Mouse (Mus musculus): Measurements from ENCODE around the gene Cd40. TPM values are rescaled to one million over a fixed set of nuclear protein-coding genes. Genes with fewer than 3 reads are reported as not detected.

Gene Cd40
- total RNA-seq, 2 experiments from 2014 or later = 0.95 to 0.96 TPM

DNA sequence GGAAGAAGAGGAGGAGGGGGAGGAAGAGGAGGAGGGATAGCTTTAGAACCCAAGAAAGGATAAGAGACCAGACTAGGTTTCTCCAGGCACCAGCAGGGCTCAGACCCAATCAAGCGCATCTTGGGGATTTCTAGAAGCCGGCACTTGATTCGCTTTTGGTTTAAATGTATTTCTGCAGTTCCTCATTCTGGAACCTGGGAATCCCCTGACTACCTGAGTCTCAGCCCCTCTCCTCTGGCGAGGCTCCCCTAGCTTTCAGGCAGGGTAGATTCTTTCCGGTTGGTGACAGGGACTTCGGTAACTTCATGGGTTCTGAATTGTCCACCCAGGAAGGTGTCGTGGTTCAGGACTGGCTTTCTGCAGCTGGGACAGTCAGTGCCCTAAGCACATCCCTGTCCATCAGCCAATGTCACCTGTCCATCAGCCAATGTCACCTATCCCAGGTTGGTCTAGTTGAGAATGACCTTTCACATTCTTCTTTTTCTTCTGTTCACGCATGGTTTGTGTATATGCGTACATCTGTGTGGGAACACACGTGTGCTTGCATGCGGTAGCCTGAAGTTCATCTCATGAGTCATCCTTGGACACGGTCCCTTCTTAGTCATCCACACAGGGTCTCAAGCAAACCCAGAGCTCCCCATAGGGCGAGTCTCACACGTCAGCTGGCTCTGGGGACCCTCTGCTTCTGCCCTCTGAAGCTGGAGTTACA, 1.1 kb downstream of the Cd40 start:
- no peak for DNase-seq

DNA sequence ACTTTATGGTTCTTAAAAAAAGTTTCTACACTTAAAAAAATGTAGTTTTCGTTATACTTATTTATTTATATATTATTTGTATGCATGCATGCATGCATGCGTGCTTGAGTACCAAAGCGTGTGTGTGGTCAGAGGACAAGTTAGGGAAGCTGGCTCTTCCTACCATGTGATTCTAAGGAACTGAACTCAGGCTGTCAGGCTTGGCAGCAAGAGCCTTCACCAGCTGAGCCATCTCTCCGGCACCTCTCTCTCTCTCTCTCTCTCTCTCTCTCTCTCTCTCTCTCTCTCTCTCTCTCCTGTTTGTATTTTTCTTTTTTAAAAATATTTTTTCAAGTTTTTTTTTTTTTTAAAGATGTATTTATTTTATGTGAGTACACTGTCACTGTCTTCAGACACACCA, 4.5 kb downstream of the Cd40 start:
- DNase-seq = no peak

DNA sequence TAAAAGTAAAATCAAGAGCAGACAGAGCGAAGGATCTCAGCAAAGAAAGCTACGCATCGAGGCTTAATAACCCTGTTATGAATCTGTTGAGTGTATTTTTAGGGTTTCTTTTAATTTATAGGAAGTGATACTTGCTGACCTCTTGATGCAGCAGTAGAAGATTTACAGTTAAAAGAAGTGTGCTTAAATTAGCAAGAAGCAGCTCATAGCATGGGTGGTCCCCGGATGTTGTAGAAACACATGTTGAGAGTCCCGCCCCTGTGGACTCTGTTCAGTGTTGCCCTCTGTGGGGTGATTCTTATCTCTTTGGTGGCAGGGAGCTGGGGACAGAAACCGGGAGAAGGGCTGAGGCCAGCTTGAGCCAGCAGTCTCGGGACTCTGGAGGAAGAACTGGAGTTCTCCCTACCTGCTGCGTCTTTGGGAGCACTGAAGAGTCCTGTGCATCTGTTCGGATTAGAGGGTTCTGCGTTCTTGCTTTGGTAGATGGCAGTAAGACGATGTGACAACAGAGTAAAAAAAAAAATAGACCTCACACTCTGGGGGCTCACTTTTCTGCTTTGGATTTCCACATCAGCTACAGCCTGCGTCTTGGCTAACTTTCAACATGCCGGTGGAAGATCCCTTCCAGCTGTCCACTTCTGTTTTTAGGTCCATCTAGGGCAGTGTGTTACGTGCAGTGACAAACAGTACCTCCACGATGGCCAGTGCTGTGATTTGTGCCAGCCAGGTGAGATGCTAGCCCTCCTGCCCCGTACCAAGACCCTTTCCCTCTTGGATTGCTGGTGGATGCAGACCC, 6.4 kb downstream of the Cd40 start:
- no peak for DNase-seq

DNA sequence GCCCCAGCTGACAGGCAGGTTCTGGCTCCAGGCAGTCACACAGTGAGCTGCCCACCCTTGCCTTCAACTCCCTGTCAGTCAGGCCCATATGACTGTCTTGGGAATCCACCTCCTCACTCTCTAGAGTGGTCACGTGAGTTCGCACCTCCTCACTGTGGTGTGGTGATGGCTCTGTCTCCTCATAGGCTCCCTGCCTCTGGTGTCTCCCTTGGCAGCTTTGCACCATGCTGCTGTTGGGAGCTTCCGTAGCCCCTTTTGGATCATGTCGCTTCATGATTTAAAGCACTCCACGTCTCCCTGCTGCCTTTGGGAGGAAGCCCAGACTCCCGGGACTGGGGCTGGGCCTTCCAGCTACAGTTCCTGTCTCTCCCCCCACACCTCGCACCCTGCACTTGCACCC, 9.1 kb downstream of the Cd40 start:
- no peak for DNase-seq

DNA sequence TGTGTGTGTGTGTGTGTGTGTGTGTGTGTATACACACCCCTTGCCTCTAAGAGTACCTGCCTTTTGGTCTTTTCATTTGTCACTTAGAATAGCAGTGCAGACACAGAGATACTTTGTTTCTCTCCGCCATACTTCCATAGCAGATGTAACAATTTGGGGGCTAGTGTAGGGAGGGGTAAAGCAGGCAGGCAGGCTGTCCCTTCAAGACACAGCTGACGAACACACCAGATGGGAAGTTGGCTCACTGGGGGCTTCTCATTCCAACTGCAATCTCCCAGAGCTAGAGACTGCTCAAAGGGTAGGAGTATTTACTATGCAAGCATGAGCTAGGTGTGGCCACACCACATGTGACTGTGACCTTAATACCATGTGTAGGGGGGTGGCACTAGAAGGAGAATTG, 13.4 kb downstream of the Cd40 start:
- DNase-seq = no peak

DNA sequence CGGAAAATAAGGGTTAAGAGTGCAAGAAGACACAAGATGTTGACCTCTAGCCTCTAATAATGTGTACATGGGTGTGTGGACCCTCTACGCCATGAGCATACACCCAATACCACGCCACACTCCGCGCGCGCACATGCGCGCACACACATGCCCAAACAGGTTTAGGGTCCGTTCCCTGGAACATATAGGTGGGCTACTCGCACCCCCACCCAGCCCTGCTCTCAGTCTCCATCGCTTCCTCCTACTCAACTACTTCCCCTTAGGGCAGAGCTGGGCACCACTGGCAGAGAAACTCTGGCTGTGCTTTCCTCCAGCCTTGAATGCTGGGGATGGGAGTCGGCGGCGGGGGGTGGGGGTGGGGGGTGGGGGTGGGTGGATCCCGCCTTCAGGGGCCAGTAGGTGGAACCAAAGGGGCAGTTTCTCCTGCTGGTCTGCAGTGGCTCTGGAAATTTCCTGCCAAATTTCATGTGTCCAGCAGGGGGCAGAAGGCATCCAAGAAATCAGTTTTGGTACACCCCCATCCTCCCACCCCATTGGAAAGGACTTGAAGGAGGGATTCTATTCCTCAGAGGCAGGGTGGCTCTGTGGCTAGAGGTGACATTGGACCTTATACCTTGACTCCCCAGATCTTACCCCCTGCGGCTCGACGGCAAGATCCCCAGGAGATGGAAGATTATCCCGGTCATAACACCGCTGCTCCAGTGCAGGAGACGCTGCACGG, 14.8 kb downstream of the Cd40 start:
- peak; percentile 54 for DNase-seq

DNA sequence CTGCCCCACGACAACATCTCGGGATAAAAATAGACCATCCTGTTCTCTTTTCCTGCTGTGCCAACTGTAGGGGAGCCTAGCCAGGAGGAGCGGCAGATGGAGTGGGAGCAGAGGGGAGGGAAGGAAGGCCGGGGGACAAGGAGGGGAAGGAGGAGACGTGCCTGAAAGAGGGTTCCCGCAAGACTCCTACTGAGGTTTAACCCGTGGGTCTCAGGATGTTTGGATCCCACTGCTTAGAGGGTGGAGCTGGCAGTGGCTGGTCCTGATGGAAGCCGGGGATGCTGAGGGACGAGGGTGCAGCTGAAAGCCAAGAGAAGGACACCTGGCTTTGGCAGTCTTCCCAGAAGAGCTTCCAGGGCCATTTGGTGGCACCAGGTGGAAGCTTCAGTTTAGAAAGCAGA, 18.0 kb downstream of the Cd40 start:
- DNase-seq = no peak

DNA sequence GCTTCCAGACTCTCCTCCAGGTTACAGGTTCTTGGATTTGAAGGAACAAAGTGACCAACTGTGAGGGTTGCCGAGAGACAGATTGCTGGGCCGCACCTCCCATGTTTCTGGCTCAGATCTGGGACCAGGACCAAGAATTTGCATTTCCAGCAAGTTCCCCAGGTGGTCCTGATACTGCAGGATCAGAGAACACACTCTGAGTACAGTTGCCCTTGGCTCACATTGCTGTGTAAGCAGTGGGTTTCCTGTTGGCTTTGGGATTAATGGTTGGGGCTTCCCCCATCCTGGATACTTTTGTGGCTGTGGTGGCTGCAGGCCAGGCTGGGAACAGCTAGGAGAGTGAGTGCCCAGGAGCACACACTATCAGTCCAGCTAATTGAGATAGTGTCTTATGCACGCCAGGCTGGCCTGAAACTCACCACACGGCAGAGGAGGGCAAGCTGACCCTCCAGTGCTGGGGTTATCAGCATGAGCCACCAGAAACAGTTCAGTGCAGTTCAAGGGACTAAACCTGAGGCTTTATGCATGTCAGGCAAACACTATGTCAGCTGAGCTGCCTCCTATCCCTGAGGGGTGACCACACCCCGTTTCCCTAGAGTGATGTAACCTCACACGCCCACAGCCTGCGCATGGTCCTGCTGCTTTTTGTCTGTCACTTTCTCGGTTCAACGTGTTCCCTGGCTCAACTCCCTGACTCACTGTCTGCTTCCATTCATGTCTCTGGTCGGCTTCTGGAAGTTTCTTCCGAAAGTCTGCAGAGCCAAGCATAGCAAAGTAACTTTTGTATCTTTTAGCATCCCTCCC, 18.9 kb downstream of the Cd40 start:
- no peak for DNase-seq

DNA sequence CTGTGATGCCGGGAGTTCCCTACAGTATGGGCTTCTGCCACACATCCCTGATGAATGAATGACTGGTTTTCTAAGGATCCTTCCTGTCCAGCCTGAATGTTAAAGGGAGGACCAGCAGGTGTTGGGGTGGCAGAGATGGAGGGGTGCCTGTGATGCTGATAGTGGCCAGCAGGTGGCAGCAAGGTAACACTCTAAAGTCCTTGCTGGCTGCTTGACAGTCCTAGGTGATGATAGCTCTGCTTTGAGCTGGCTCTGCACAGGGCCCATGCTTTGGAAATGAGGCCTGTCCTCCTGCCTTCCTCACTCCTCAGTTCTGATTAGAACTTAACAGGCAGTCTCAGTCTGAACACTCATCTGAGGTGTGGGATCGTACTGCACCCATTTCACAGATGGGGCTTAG, 19.5 kb downstream of the Cd40 start:
- peak; percentile 77 for DNase-seq

DNA sequence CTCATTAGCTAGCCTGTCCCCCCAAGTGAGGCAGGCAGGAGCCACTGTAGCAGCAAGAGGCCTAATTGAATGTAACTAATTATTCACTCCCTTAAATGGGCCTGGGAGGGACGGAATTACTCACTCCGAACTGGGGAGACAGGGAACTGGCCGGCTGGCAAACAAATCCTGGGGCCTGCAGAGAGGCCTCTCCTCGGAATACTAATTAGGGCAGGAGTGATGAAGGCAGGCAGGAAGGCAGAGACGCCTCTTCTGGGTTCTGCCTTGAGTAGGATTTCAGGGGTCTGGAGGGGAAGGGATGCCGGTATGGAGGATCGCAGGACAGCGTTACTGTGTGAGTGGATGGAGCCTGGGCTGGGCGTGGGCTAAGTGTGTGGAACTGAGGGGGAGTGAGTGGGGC, 21.6 kb downstream of the Cd40 start:
- DNase-seq = no peak

DNA sequence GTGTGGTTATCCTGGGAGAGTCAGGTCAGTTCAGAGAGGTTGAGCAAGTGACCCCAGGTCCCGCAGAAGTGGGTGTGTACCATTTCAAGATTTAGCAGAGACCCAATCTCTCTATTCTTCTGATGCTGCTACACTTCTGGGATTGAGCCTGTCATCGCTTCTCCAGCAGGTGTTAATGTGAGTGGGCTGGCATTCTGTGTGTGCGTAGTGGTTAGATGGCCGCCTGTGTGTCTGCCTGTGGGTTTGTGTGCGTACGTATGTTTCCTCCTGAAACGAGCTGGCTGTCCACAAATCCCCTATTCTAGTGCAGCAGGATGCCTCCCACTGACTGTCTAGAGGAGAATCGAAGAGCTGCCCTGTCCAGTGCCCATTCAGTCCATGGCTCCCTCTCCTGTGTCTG, 22.6 kb downstream of the Cd40 start:
- no peak for DNase-seq

DNA sequence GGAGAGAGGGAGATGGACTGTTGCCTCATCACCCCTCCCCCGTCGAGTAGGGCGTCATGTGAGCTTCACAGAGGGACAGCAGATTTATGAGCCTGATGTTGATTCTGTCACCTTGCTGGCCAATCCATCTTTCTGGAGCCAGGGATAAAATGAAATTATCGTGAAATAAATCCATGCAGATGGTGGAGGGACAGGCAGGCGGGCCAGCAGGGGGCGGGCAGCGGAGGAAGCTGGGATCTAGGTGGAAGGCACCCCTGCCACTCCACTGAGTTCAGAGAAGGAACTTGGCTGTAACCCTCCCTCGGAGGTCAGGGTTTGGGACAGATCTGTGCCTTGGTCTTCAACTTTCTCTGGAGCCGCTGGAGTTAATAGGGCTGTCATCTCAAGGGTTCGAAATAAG, 23.2 kb downstream of the Cd40 start:
- DNase-seq = peak; percentile 26

DNA sequence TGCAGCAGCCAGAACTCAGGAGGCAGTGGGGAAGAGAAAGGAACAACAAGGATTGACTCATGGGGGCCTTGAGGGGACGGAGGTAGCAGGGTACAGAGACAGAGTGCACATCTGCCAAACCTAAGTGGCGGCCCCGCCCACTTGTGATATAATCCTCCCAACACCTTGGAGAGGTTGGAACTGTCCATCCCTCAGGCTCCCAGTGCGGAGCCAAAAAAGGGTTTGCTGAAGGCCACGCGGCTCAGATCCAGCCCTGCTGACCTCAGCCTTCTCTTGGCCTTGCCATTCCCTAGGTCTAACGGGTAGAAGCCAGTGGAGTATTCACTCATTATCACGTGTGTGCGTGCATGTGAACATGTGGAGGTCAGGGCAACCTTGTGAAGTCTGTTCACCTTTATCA, 25.2 kb downstream of the Cd40 start:
- no peak for DNase-seq

DNA sequence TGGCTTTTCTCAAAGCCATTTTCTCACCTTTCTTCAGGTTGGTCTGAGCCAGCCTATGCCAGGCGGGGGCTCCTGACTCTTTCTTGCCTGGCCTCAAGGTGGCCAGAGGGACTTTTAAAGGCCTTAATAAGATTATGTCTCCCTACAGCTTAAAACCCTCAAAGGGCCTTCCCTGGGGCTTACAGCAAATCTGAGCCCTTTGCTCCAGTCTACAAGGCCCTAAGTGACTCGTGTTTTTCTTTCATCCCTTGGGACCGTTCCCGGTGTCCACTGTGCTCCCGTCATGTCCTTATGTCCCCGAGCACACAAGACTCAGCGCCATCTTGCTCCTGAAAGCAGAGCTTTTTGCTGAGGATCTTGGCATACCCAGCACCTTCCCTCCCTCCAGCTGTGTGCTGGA, 25.8 kb downstream of the Cd40 start:
- DNase-seq = no peak

DNA sequence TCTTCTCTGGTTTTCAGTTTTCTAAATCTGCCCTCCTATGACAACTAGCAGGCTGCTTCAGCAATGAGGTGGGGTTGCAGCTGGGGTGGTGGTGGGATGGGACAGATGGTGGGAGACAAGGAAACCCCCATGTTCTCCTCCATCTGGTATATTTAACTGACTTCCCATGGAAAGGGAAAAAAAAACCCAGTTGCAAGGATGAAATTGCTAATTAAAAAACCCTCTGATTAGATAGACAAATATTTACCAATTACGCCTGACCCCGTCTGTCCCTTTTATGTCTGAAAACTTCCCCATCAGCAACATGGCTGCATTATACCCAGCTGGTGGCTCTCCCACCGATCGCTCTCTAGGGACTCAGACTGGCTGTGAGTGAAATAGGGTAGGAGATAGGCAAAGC, 31.2 kb downstream of the Cd40 start:
- DNase-seq = no peak

DNA sequence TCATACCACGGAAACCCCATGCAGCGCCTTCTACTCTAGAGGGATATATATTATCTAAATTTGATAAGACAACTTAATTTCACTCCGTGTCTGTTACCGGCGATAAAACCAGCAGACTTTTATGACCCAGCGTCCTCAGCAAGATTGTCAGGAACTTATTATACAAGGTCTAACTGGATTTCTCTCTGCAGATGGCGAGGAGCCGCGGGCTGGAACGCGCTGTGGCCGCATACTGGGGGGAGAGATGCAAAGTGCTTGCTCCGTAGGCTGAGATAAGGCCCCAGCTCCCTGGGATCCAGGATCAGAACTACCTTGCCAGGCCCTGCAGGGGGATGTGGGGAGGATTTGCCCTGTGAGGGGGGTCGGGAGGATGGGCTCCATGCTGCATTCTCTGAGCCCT, 34.0 kb downstream of the Cd40 start:
- DNase-seq = no peak

DNA sequence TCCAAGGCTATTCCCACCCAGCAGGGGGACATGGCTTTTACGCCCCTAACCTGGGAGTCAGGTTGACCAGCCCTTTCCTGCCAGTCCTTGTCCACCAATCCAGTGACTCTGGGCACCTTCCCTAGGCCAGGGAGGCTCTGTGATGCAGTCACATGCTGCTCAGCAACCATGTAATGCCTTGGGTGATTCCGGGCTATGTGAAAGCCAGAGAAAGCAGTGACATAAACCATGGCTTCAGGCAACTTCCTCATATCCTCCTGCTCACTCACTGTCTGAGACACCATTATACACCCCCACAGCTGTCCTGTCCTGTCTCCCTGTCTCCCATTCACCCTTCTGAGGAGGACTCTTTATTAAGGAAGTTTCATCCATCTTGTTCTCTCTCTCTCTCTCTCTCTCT, 35.2 kb downstream of the Cd40 start, which contains the start of gene 1700025C18Rik:
1700025C18Rik (minus strand) TSS at position 101 of the 400 bp plus-strand sequence.
- DNase-seq = no peak

DNA sequence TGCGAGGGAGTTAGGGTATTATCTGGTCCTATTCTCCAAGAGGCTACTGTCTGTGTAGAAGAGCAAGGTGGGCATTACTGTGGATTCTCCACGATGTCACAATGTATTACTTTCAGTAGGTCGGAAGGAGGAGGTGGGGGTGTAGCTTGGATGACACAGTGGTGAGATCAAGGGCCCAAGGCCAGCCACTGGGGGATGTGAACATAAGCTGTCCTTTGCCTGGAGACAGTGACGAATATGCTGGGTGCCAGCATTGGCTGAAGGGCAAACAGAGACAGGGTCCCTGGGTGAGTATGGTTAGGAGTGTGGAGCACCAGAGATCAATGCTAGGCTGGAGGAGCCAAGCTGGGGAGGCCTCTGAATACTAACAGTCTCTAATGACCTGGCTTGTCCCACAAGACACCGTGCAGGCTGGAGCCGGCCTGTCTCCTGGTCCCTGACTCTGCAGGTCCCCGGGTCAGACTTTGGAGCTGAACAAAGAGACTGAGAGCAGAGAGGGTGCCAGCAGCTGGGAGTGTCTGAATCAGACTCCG, 36.1 kb downstream of the Cd40 start:
- no peak for DNase-seq

DNA sequence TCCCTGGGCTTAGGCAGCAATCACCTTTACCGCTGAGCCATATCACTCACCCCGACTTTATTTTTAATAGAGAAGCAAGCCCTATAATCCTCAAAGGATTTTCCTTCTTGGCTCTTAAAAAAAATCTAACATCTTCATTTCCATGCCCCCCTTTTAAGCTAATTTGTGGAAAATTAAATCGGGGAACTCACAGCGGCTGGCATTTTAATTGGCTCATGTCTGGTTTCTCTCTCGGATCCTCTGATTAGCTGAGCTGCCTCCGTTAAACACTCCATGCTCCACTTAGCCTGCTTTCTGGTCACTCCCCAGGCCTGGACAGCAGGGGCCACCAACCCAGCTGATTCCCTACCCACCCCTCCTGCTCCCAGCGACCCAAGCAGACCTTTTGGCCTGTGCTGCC, 37.0 kb downstream of the Cd40 start:
- DNase-seq = no peak

DNA sequence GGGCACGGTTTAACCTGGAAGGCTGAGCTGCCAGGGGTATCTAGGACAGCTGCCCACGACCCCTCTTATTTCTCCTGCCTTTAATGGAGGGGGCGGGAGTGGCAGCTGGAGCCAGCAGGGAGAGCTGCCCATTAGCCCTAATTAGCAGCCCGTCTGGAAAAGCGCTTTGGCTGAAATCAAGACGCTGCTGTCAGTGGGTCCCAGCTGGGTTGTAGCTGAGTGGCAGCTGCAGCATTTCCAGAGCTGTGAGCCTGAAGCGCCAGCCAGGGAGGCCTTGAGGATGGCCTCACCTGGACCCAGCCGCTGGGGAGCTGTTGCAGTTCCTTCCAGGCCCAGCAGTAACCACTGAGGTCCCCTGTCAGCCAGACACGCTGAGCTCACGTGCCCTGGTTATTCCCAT, 40.9 kb downstream of the Cd40 start:
- DNase-seq = no peak

DNA sequence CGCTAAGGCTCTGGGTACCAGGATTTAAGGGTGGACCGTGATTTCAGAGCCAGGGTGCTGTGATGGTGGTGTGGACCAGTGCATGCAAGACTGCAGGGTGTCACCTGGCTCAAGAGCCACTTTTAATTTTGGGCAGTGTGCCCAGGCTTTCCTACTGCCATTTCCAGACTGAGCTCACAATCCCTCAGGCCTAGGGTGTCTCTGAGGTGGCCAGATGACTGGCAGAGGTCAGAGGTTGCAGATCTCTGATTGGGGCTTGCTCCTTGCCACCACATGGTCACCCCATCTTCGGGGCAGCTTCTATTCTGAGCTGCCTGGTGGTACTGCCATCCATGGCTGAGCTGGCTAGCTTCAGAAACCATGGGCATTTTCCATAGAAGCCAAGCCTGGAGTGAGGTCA, 43.4 kb downstream of the Cd40 start:
- no peak for DNase-seq

DNA sequence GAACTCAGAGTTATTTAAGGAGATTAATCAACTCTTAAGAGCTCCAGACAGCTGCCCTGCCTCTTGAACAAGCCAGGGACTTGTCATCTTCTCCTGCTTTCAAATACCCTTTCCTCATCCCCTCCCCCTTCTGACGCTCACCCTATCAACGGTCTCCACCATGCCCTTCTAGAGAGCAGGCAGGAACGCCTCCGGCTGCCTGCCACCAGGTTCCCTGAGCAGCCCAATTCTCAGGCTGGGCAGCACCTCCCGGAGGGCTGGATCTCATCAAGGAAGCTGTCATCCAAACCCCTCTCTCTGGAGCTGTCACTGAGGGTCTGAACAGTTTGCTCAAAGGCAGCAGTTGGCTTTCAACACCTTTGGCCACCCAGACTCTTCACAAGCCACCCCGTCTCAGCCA, 45.3 kb downstream of the Cd40 start:
- no peak for DNase-seq

All from gastrocnemius, postnatal 10 days (tissue).